1 mouse cellular context compared by ENCODE assay signal in genomic region chr3:116740106-116740505, GRCm38 (mm10).
TF ChIP-seq lines count a peak whose summit lies in the region.

No protein-coding gene starts in this region.

TF ChIP-seq in MEL, 35 proteins besides CTCF, POLR2A, EP300 and RAD21 (continued from another document):
- TF ChIP-seq ZKSCAN1 (IDR thresholded peaks at IDR 0.05; ENCODE audit: low read depth, low read length) (no peak), POLR2AphosphoS5 (IDR thresholded peaks at IDR 0.05; ENCODE audit: borderline replicate concordance, low read depth, low read length) (no peak), MEF2A (IDR thresholded peaks at IDR 0.05; ENCODE audit: extremely low read depth, insufficient replicate concordance, low read depth, low read length, poor library complexity, severe bottlenecking) (no peak)
